Mouse (Mus musculus): ENCODE results near the gene Ccr1.

DNA sequence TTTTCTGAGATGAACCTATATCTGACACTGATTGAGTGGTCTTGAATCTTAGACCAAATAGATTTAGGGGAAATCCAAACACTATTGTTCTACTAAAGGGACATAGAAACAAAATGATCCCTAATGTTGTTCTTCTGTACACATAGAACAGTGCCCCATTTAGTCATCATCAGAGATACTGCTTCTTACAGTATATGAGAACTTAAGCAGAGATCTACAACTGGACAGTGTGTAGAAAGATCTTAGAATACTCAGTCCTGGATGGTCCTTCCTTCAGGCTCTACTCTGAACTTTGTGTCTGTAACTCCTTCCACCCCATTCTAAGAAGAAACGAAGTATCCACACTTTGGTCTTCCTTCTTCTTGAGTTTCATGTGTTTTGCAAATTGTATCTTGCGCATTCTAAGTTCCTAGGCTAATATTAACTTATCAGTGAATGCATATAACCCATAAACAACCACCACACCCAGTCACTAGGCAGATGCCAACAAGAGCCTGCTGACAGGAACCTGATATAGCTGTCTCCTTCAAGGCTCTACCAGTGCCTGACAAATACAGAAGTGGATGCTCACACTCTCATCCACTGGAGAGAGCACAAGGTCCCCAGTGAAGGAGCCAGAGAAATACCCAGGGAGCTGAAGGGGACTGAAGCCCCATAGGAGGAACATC lies 46.6 kb upstream of the Ccr1 start:
- TF ChIP-seq CTCF (IDR thresholded peaks at IDR 0.05; ENCODE audit: borderline replicate concordance, insufficient read depth, low read length) (no peak), POLR2A (IDR thresholded peaks at IDR 0.05; ENCODE audit: low read depth, low read length) (no peak)

Data from embryonic fibroblast, embryonic 13.5 days (primary cell).